Mouse (Mus musculus): Measurements from ENCODE around the gene Wnt4. TPM values are rescaled to one million over a fixed set of nuclear protein-coding genes. Genes with fewer than 3 reads are reported as not detected.
A peak's percentile ranks its signal among the peaks of the same experiment; 100 is the strongest.

The Wnt4 gene
- polyA plus RNA-seq, 1 experiment from 2014 or later, result 0.48 TPM

DNA sequence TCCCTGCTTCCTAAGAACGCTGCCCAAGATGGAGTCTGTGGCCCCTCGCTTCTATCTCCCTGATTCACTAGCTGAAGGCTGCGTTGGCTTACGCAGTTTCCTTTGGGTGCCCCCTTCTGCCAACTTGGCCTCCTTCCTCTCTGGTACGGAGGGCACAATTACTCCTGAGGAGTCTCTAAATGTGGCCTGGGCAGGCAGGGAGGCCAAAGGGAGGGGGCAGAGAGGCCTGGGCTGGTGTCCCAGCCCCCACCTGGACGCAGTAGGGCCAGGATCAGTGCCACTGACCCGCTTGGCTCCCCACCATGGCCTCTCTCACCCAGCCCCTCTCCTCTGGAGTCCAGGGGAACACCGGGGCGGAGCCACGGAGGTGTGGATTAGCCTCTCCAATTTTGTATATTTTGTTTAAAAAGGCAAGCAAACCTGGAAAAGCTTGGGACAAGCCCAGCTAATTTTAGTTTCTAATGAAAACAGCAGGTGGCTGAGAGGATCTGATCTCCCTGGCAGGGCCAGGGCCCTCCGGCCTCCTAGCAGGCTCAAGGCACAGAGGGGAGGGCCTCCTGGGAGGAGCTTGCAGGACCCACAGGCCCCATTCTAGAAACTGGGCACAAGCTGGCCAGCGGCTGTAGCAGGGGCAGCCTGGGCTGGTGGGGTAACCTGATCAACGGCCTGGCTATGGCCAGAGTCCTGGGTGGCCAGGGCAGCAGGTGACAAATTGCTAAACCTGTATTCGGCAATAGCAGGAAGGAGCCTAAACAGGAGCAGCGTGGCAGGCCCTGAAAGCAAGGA is 8.8 kb downstream of the Wnt4 start:
- no peak overlapping the region for H3K4me2 ChIP-seq (ENCODE audit: low read depth, low read length)
- H3K27ac ChIP-seq (ENCODE audit: low read length), result no peak overlapping the region
- WGBS, result 70% methylated on average over 15 of the region's 15 CpGs

GRCm38 (mm10) chr4:137286662-137286953 is 9.3 kb downstream of the Wnt4 start:
- 28% methylated on average over 8 of the region's 8 CpGs for WGBS
- Histone ChIP-seq H3K27ac (ENCODE audit: low read length) (no peak overlapping the region), H3K27me3 (ENCODE audit: control insufficient read depth, insufficient read depth, low read depth, low read length) (peaks cover 18% of the 10 kb centered on the region), H3K36me3 (ENCODE audit: control insufficient read depth, insufficient read depth, low read length) (no peaks in the 10 kb centered on the region), H3K4me3 (ENCODE audit: low read length) (no peak overlapping the region), H3K9ac (ENCODE audit: low read length) (no peak overlapping the region), H3K4me1 (replicated peaks; ENCODE audit: control insufficient read depth, insufficient read depth, low read length) (peaks cover 6% of the 10 kb centered on the region), H3K9me3 (ENCODE audit: control insufficient read depth, low read length) (no peaks in the 10 kb centered on the region), H3K4me2 (ENCODE audit: low read depth, low read length) (no peak overlapping the region)
- ATAC-seq (ENCODE audit: low read depth), result no peak

More for the DNA sequence above, 8.8 kb downstream of the Wnt4 start:
- no peak overlapping the region for H3K9ac ChIP-seq (ENCODE audit: low read length)
- peaks cover 24% of the 10 kb centered on the region for H3K27me3 ChIP-seq (ENCODE audit: control insufficient read depth, insufficient read depth, low read depth, low read length)
- ATAC-seq (ENCODE audit: low read depth), result no peak
- H3K9me3 ChIP-seq (ENCODE audit: control insufficient read depth, low read length), result no peaks in the 10 kb centered on the region
- H3K36me3 ChIP-seq (ENCODE audit: control insufficient read depth, insufficient read depth, low read length), result no peaks in the 10 kb centered on the region
- H3K4me3 ChIP-seq (ENCODE audit: low read length), result no peak overlapping the region
- H3K4me1 ChIP-seq (replicated peaks; ENCODE audit: control insufficient read depth, insufficient read depth, low read length), result peaks cover 6% of the 10 kb centered on the region

GRCm38 (mm10) chr4:137287206-137287605 is 9.9 kb downstream of the Wnt4 start:
- peaks cover 16% of the 10 kb centered on the region for H3K27me3 ChIP-seq (ENCODE audit: control insufficient read depth, insufficient read depth, low read depth, low read length)
- H3K36me3 ChIP-seq (ENCODE audit: control insufficient read depth, insufficient read depth, low read length), result no peaks in the 10 kb centered on the region
- no peak overlapping the region for H3K9ac ChIP-seq (ENCODE audit: low read length)
- ATAC-seq (ENCODE audit: low read depth), result no peak
- H3K4me2 ChIP-seq (ENCODE audit: low read depth, low read length), result no peak overlapping the region
- WGBS, result 57% methylated on average over 13 of the region's 13 CpGs
- H3K9me3 ChIP-seq (ENCODE audit: control insufficient read depth, low read length), result no peaks in the 10 kb centered on the region
- peaks cover 6% of the 10 kb centered on the region for H3K4me1 ChIP-seq (replicated peaks; ENCODE audit: control insufficient read depth, insufficient read depth, low read length)
- no peak overlapping the region for H3K4me3 ChIP-seq (ENCODE audit: low read length)
- H3K27ac ChIP-seq (ENCODE audit: low read length), result no peak overlapping the region

- Histone ChIP-seq H3K36me3 (ENCODE audit: control insufficient read depth, insufficient read depth, low read length) (no peaks in the 10 kb centered on the region), H3K9ac (ENCODE audit: low read length) (no peak overlapping the region), H3K4me2 (ENCODE audit: low read depth, low read length) (no peak overlapping the region), H3K27me3 (ENCODE audit: control insufficient read depth, insufficient read depth, low read depth, low read length) (peaks cover 12% of the 10 kb centered on the region), H3K4me3 (ENCODE audit: low read length) (no peak overlapping the region), H3K4me1 (replicated peaks; ENCODE audit: control insufficient read depth, insufficient read depth, low read length) (peaks cover 3% of the 10 kb centered on the region), H3K27ac (ENCODE audit: low read length) (no peak overlapping the region), H3K9me3 (ENCODE audit: control insufficient read depth, low read length) (no peaks in the 10 kb centered on the region)
- ATAC-seq (ENCODE audit: low read depth), result peak; percentile 37; the same call in 1 of the 2 replicates
- whole genome bisulfite sequencing, result 4% methylated on average over 4 of the region's 4 CpGs
Measured at GRCm38 (mm10) chr4:137287818-137288217, 10.5 kb downstream of the Wnt4 start.

DNA sequence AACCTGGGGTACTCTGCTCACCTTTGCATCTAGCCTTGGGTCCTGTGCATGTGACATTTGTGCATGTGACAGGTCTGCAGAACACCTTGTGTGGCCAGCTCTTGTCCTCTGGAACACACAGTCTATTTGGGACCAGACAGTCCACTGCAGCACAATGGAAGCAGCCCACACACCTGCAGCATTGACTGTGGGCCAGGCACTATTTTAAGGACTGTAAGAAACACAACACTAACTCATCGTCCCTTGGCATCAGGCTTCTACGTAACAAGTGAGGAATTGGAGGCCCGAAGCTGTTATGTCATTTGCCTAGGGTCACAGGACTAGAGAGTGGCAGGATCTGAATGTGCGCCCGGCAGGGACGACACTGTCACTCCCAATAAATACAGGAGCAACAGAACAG is 12.4 kb downstream of the Wnt4 start:
- WGBS, result 89% methylated on average over 6 of the region's 6 CpGs
- no peak for ATAC-seq (ENCODE audit: low read depth)
- H3K9me3 ChIP-seq (ENCODE audit: control insufficient read depth, low read length), result no peaks in the 10 kb centered on the region
- H3K4me3 ChIP-seq (ENCODE audit: low read length), result no peak overlapping the region
- no peak overlapping the region for H3K9ac ChIP-seq (ENCODE audit: low read length)
- no peaks in the 10 kb centered on the region for H3K27me3 ChIP-seq (ENCODE audit: control insufficient read depth, insufficient read depth, low read depth, low read length)
- no peak overlapping the region for H3K27ac ChIP-seq (ENCODE audit: low read length)
- no peak overlapping the region for H3K4me2 ChIP-seq (ENCODE audit: low read depth, low read length)
- no peaks in the 10 kb centered on the region for H3K4me1 ChIP-seq (replicated peaks; ENCODE audit: control insufficient read depth, insufficient read depth, low read length)
- H3K36me3 ChIP-seq (ENCODE audit: control insufficient read depth, insufficient read depth, low read length), result no peaks in the 10 kb centered on the region

DNA sequence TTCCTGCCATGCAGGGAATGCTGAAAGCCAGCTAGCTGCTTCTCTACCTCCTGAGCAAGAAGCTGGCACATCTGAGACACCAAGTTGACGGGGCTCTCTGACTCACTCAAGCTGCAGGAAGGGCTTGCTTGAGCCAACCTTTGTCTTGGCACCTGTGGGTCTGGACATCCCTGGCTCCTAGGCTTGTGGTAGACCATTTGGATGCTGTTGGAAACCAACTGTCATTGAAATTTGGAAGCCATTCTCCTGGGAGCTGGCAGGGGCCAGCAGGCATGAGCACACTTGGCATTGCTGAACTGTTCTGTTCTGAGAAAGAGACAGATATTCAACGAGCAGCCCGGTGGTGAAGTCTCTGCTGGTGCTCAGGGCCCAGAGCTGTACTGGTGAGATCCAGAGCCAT is 13.0 kb downstream of the Wnt4 start:
- H3K9ac ChIP-seq (ENCODE audit: low read length), result no peak overlapping the region
- H3K9me3 ChIP-seq (ENCODE audit: control insufficient read depth, low read length), result no peaks in the 10 kb centered on the region
- no peaks in the 10 kb centered on the region for H3K36me3 ChIP-seq (ENCODE audit: control insufficient read depth, insufficient read depth, low read length)
- ATAC-seq (ENCODE audit: low read depth), result no peak
- no peak overlapping the region for H3K27ac ChIP-seq (ENCODE audit: low read length)
- H3K4me1 ChIP-seq (replicated peaks; ENCODE audit: control insufficient read depth, insufficient read depth, low read length), result no peaks in the 10 kb centered on the region
- no peaks in the 10 kb centered on the region for H3K27me3 ChIP-seq (ENCODE audit: control insufficient read depth, insufficient read depth, low read depth, low read length)
- no peak overlapping the region for H3K4me3 ChIP-seq (ENCODE audit: low read length)
- no peak overlapping the region for H3K4me2 ChIP-seq (ENCODE audit: low read depth, low read length)
- WGBS, result 80% methylated on average over 3 of the region's 3 CpGs

DNA sequence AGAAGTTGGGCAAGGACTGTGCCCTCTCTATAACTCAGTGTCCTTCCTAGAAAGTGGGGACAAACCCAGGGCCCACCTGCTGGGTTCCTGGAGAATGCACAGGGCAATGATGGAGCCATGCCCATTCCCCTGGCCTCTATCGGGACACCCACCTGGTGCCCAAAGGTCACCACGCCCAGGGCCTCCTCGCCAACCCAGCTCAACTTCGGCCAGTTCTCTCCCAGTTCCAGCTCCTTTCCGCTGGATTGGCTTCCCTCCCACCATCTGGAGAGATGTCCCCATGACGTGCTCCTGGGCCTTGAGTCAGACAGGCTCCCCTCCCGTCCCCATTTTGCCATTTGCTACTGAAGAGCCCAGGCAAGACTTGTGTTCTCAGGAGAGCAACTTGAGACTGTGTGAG is 15.3 kb downstream of the Wnt4 start:
- Histone ChIP-seq H3K4me3 (ENCODE audit: low read length) (no peak overlapping the region), H3K4me1 (replicated peaks; ENCODE audit: control insufficient read depth, insufficient read depth, low read length) (no peaks in the 10 kb centered on the region), H3K27me3 (ENCODE audit: control insufficient read depth, insufficient read depth, low read depth, low read length) (no peaks in the 10 kb centered on the region), H3K9ac (ENCODE audit: low read length) (no peak overlapping the region), H3K9me3 (ENCODE audit: control insufficient read depth, low read length) (no peaks in the 10 kb centered on the region), H3K4me2 (ENCODE audit: low read depth, low read length) (no peak overlapping the region), H3K36me3 (ENCODE audit: control insufficient read depth, insufficient read depth, low read length) (no peaks in the 10 kb centered on the region), H3K27ac (ENCODE audit: low read length) (no peak overlapping the region)
- no peak for ATAC-seq (ENCODE audit: low read depth)
- 80% methylated on average over 7 of the region's 7 CpGs for WGBS

GRCm38 (mm10) chr4:137294032-137294431 is 16.7 kb downstream of the Wnt4 start:
- Histone ChIP-seq H3K36me3 (ENCODE audit: control insufficient read depth, insufficient read depth, low read length) (no peaks in the 10 kb centered on the region), H3K4me1 (replicated peaks; ENCODE audit: control insufficient read depth, insufficient read depth, low read length) (no peaks in the 10 kb centered on the region), H3K4me2 (ENCODE audit: low read depth, low read length) (no peak overlapping the region), H3K27ac (ENCODE audit: low read length) (no peak overlapping the region), H3K4me3 (ENCODE audit: low read length) (no peak overlapping the region), H3K27me3 (ENCODE audit: control insufficient read depth, insufficient read depth, low read depth, low read length) (no peaks in the 10 kb centered on the region), H3K9me3 (ENCODE audit: control insufficient read depth, low read length) (no peaks in the 10 kb centered on the region), H3K9ac (ENCODE audit: low read length) (no peak overlapping the region)
- WGBS, result 59% methylated on average over 7 of the region's 7 CpGs
- no peak for ATAC-seq (ENCODE audit: low read depth)

GRCm38 (mm10) chr4:137294474-137294873 is 17.2 kb downstream of the Wnt4 start:
- H3K27me3 ChIP-seq (ENCODE audit: control insufficient read depth, insufficient read depth, low read depth, low read length), result no peaks in the 10 kb centered on the region
- H3K4me2 ChIP-seq (ENCODE audit: low read depth, low read length), result no peak overlapping the region
- H3K4me3 ChIP-seq (ENCODE audit: low read length), result no peak overlapping the region
- H3K9ac ChIP-seq (ENCODE audit: low read length), result no peak overlapping the region
- WGBS, result 71% methylated on average over 5 of the region's 5 CpGs
- no peak for ATAC-seq (ENCODE audit: low read depth)
- H3K27ac ChIP-seq (ENCODE audit: low read length), result no peak overlapping the region
- no peaks in the 10 kb centered on the region for H3K4me1 ChIP-seq (replicated peaks; ENCODE audit: control insufficient read depth, insufficient read depth, low read length)
- no peaks in the 10 kb centered on the region for H3K9me3 ChIP-seq (ENCODE audit: control insufficient read depth, low read length)
- no peaks in the 10 kb centered on the region for H3K36me3 ChIP-seq (ENCODE audit: control insufficient read depth, insufficient read depth, low read length)

- WGBS, result 79% methylated on average over 8 of the region's 8 CpGs
- no peaks in the 10 kb centered on the region for H3K27me3 ChIP-seq (ENCODE audit: control insufficient read depth, insufficient read depth, low read depth, low read length)
- H3K9me3 ChIP-seq (ENCODE audit: control insufficient read depth, low read length), result no peaks in the 10 kb centered on the region
- no peak overlapping the region for H3K27ac ChIP-seq (ENCODE audit: low read length)
- ATAC-seq (ENCODE audit: low read depth), result no peak
- no peak overlapping the region for H3K9ac ChIP-seq (ENCODE audit: low read length)
- H3K4me3 ChIP-seq (ENCODE audit: low read length), result no peak overlapping the region
- H3K36me3 ChIP-seq (ENCODE audit: control insufficient read depth, insufficient read depth, low read length), result no peaks in the 10 kb centered on the region
- H3K4me1 ChIP-seq (replicated peaks; ENCODE audit: control insufficient read depth, insufficient read depth, low read length), result no peaks in the 10 kb centered on the region
- no peak overlapping the region for H3K4me2 ChIP-seq (ENCODE audit: low read depth, low read length)
Measured at GRCm38 (mm10) chr4:137294951-137295350, 17.7 kb downstream of the Wnt4 start.
